Mouse (Mus musculus) MEL (cell line): ENCODE measurements at regions not wholly inside any gene's neighbourhood (a gene's known extent, or its start where the extent isn't known, plus 50 kb on each side); places are given as distances from the start of the nearest gene placed in this dataset.

Source experiments
- DNase-seq: peaks from one replicate; pipeline ENCODE4 v3.0.0; 2011; ENCODE audit warnings: low read depth, low spot score
- H3K27ac ChIP-seq: 2 replicates; pipeline ENCODE4 v1.5.1; 2012; ENCODE audit warnings: low read depth, mild to moderate bottlenecking, control low read depth, low read length, moderate library complexity; ENCODE audit not compliant: control insufficient read depth
- H3K27me3 ChIP-seq, 2 experiments: fragments of 150-350 bp in 1 of 2; sonication (generic) in 1 of 2; 2 replicates each; pipeline ENCODE4 v1.6.1; 2012; ENCODE audit warnings: low read length in 2 of 2, mild to moderate bottlenecking in 2 of 2, improper control_type of control experiment in 1 of 2, moderate library complexity in 1 of 2; ENCODE audit not compliant: insufficient read depth in 2 of 2, control insufficient read depth in 1 of 2
- H3K36me3 ChIP-seq, 2 experiments: 2 replicates each; pipeline ENCODE4 v1.6.1; 2012 to 2014; ENCODE audit warnings: low read length in 2 of 2, improper control_type of control experiment in 1 of 2, inconsistent platforms in 1 of 2, mild to moderate bottlenecking in 1 of 2; ENCODE audit not compliant: insufficient read depth in 2 of 2, control insufficient read depth in 1 of 2
- H3K4me1 ChIP-seq, 2 experiments: fragments of 150-350 bp in 1 of 2; sonication (generic) in 1 of 2; 2 replicates each; pipeline ENCODE4 v1.6.1; 2012; ENCODE audit warnings: low read length in 2 of 2, improper control_type of control experiment in 1 of 2, mild to moderate bottlenecking in 1 of 2; ENCODE audit not compliant: insufficient read depth in 2 of 2, control insufficient read depth in 1 of 2
- H3K4me3 ChIP-seq, 2 experiments: fragments of 150-350 bp in 1 of 2; sonication (generic) in 1 of 2; 2 replicates each; pipeline ENCODE4 v1.5.1; 2012; ENCODE audit warnings: low read depth in 2 of 2, low read length in 2 of 2, mild to moderate bottlenecking in 2 of 2, moderate library complexity in 2 of 2, control low read depth in 1 of 2, improper control_type of control experiment in 1 of 2; ENCODE audit not compliant: control insufficient read depth in 1 of 2, insufficient read depth in 1 of 2
- H3K79me2 ChIP-seq: 2 replicates; pipeline ENCODE4 v1.6.1; 2012; ENCODE audit warnings: mild to moderate bottlenecking, low read length, moderate library complexity; ENCODE audit not compliant: control insufficient read depth, poor library complexity, insufficient read depth
- H3K9ac ChIP-seq: 2 replicates; pipeline ENCODE4 v1.6.1; 2012; ENCODE audit warnings: low read depth, mild to moderate bottlenecking, control low read depth, low read length, moderate library complexity; ENCODE audit not compliant: control insufficient read depth, poor library complexity, severe bottlenecking
- H3K9me3 ChIP-seq: fragments of 150-350 bp; sonication (generic); replicated peaks from 2 replicates; pipeline ENCODE4 v1.6.1; 2012; ENCODE audit warnings: mild to moderate bottlenecking, low read length, improper control_type of control experiment, moderate library complexity; ENCODE audit not compliant: insufficient read depth
- ELF1 ChIP-seq: IDR thresholded peaks from 2 replicates; pipeline ENCODE4 v1.6.1; 2014; ENCODE audit warnings: low read depth, mild to moderate bottlenecking, inconsistent platforms, low read length, improper control_type of control experiment, moderate library complexity
- ETS1 ChIP-seq: IDR thresholded peaks from 2 replicates; pipeline ENCODE4 v1.6.1; 2012; ENCODE audit warnings: low read depth, mild to moderate bottlenecking, inconsistent platforms, low read length, improper control_type of control experiment, moderate library complexity
- JUND ChIP-seq: IDR thresholded peaks from 2 replicates; pipeline ENCODE4 v1.6.1; 2011; ENCODE audit warnings: low read depth, mild to moderate bottlenecking, improper control_type of control experiment, low read length
- KAT2A ChIP-seq: conservative IDR thresholded peaks from 2 replicates; pipeline ENCODE4 v1.6.1; 2012; ENCODE audit warnings: low read depth, low read length, improper control_type of control experiment, inconsistent platforms
- MEF2A ChIP-seq: IDR thresholded peaks from 2 replicates; pipeline ENCODE4 v1.6.1; 2014; ENCODE audit warnings: low read depth, mild to moderate bottlenecking, inconsistent platforms, low read length, improper control_type of control experiment; ENCODE audit not compliant: poor library complexity, insufficient replicate concordance, severe bottlenecking; ENCODE audit errors: extremely low read depth
- NELFE ChIP-seq: IDR thresholded peaks from 2 replicates; pipeline ENCODE4 v1.6.1; 2011; ENCODE audit warnings: low read depth, low read length, improper control_type of control experiment
- NRF1 ChIP-seq: IDR thresholded peaks from 2 replicates; pipeline ENCODE4 v1.6.1; 2014; ENCODE audit warnings: low read depth, mild to moderate bottlenecking, inconsistent platforms, low read length, improper control_type of control experiment, moderate library complexity; ENCODE audit not compliant: poor library complexity, insufficient read depth, severe bottlenecking
- POLR2A ChIP-seq, 2 experiments: IDR thresholded peaks; 2 replicates each; pipeline ENCODE4 v1.6.1; 2011 to 2012; ENCODE audit warnings: low read length in 2 of 2, mild to moderate bottlenecking in 2 of 2, control low read depth in 1 of 2, improper control_type of control experiment in 1 of 2, low read depth in 1 of 2, moderate library complexity in 1 of 2; ENCODE audit not compliant: control insufficient read depth in 1 of 2, insufficient read depth in 1 of 2, poor library complexity in 1 of 2
- RAD21 ChIP-seq: IDR thresholded peaks from 2 replicates; pipeline ENCODE4 v1.6.1; 2011; ENCODE audit warnings: mild to moderate bottlenecking, low read depth, low read length, improper control_type of control experiment
- SIN3A ChIP-seq: IDR thresholded peaks from 2 replicates; pipeline ENCODE4 v1.6.1; 2012; ENCODE audit warnings: low read length, improper control_type of control experiment, inconsistent platforms
- TCF12 ChIP-seq: IDR thresholded peaks from 2 replicates; pipeline ENCODE4 v1.6.1; 2014; ENCODE audit warnings: low read depth, mild to moderate bottlenecking, inconsistent platforms, low read length, improper control_type of control experiment, moderate library complexity
- UBTF ChIP-seq: IDR thresholded peaks from 2 replicates; pipeline ENCODE4 v1.6.1; 2012; ENCODE audit warnings: low read depth, mild to moderate bottlenecking, inconsistent platforms, low read length, improper control_type of control experiment, moderate library complexity, borderline replicate concordance; ENCODE audit not compliant: insufficient read depth
- USF1 ChIP-seq: IDR thresholded peaks from 2 replicates; pipeline ENCODE4 v1.6.1; 2014; ENCODE audit warnings: low read depth, mild to moderate bottlenecking, inconsistent platforms, low read length, improper control_type of control experiment, moderate library complexity
- ZKSCAN1 ChIP-seq: IDR thresholded peaks from 2 replicates; pipeline ENCODE4 v1.6.1; 2012; ENCODE audit warnings: low read depth, mild to moderate bottlenecking, inconsistent platforms, low read length, improper control_type of control experiment, moderate library complexity

DNA sequence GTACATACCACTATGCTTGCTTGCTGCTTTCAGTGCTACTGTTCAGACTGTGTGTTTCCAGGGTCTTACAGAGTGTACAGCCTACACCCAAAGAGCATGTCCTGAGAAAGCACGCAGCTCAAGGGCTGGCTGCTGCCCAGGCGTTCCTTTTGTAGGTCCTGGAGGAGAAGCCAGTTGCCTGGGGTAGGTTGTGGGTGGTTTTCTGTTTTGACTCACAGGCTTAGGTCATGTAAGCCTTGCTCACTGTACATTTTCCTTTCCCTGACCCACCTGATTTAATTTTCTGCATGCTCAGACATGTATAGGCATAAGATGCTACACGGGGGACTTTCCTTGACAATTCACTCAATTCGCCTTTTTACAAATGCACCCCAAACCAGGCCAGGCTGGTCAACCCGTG, 172.9 kb upstream of the Wdfy3 start:
- no peak overlapping the region for H3K9ac ChIP-seq
- DNase-seq = no peak
- H3K27me3 ChIP-seq = no peaks in the 10 kb centered on the region
- no peak overlapping the region for H3K27ac ChIP-seq
- no peak overlapping the region for H3K4me3 ChIP-seq
- H3K9me3 ChIP-seq = no peaks in the 10 kb centered on the region
- H3K79me2 ChIP-seq = no peaks in the 10 kb centered on the region
- H3K4me1 ChIP-seq = no peaks in the 10 kb centered on the region
- no peaks in the 10 kb centered on the region for H3K36me3 ChIP-seq
- TF ChIP-seq NRF1 = no peak
- TF ChIP-seq ELF1 = no peak
- no peak for TF ChIP-seq JUND

DNA sequence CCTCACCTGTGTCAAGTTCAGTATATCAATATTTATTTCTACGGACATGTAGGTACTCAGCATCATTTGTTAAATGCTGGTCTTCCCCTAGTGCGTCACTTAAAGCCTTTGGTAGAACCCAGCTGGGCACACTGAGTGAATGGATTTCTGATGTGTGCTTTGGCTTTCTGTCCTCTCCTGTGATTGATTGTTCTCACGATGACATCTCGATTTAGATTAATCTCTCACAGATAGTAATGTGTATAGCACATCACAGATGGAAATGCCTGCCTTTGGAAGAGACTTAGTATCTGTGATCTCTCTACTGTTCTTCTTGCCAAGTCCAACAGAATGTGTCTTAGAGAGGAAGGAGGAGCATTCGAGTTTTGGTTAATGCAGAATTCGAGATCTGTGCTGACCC, 175.0 kb upstream of the Wdfy3 start:
- no peaks in the 10 kb centered on the region for H3K4me1 ChIP-seq
- DNase-seq = no peak
- H3K27me3 ChIP-seq = no peaks in the 10 kb centered on the region
- no peak overlapping the region for H3K27ac ChIP-seq
- no peak overlapping the region for H3K9ac ChIP-seq
- H3K79me2 ChIP-seq = no peaks in the 10 kb centered on the region
- no peaks in the 10 kb centered on the region for H3K36me3 ChIP-seq
- H3K4me3 ChIP-seq = no peak overlapping the region
- H3K9me3 ChIP-seq = no peaks in the 10 kb centered on the region
- TF ChIP-seq NRF1 (no peak), ZKSCAN1 (no peak), RAD21 (no peak), POLR2A (IDR thresholded peaks at IDR 0.05; ENCODE audit: control insufficient read depth in 1 of 2, insufficient read depth in 1 of 2, low read depth in 1 of 2, low read length in 2 of 2, poor library complexity in 1 of 2) (no peak), KAT2A (no peak), ETS1 (no peak), USF1 (no peak), JUND (no peak), SIN3A (no peak), ELF1 (no peak), NELFE (no peak), TCF12 (no peak), UBTF (no peak)
- TF ChIP-seq, all 39 proteins: peak for 0

DNA sequence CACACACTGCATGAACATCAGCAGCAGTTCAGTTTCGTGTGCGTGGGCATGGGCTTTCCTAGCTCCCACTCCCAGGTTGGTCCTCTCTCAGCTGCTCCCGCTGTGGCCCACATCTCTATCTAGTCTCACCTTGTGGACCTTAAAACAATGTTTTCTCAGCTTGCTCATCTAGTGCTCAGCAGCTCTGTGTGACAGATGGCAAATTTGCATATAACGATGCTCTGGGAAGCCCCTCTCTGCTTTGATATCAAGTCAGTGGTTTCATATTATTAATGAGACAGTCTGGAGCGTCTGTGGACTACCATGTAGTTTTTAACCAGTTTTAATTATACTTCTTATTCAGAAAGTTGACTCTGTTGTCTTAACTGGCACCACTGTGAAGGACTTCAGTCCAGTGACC, 179.0 kb upstream of the Wdfy3 start:
- Histone ChIP-seq H3K9ac (no peak overlapping the region), H3K4me1 (no peaks in the 10 kb centered on the region), H3K79me2 (no peaks in the 10 kb centered on the region), H3K27ac (no peak overlapping the region), H3K9me3 (no peaks in the 10 kb centered on the region), H3K27me3 (no peaks in the 10 kb centered on the region), H3K4me3 (no peak overlapping the region), H3K36me3 (no peaks in the 10 kb centered on the region)
- TF ChIP-seq MEF2A = no peak
- no peak for DNase-seq
